26 mouse cellular contexts compared by ENCODE assay signal in the genomic region with DNA sequence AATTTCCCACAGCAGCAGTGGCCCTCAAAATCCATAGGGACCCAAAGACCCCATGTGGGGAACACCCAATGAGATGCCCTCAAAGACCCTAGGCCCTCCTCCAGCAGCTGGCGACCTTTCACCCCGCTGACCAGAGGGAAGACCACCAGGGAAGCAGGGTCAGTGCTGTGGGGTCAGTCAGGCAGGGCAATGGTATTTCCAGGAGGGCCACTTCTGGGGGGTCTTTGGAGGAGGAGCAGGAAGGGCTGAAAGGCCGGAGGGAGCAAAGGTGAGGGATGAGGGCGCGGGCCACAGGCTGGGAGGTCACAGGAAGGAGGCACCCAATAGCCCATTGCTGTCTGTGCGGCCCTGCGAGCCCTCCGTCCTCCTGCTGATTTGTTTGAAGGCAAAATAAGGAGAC.
A peak's percentile ranks its signal among the peaks of the same experiment; 100 is the strongest.
DNase-seq lines count a peak whose midpoint lies in the region; ATAC-seq lines count a peak whose summit lies in the region.
"Had no signal": no experiment of that assay in that cellular context is flagged by ENCODE, and none has a peak within 500 bp of the region (broad histone marks: within the 10 kb centered on the region; RNA-seq: fewer than 3 reads in every experiment).

No protein-coding gene starts in this region.

- H3K27me3 ChIP-seq in hindbrain, embryonic 10.5 days (ENCODE audit: insufficient read depth, poor library complexity, severe bottlenecking): peaks cover 11% of the 10 kb centered on the region
- H3K27me3 ChIP-seq in hindbrain, embryonic 13.5 days: 0 out of 2 replicates have a peak, but pooled peaks cover 3% of the 10 kb centered on the region
- no peaks in the 10 kb centered on the region for H3K27me3 ChIP-seq in midbrain, embryonic 11.5 days (ENCODE audit: control insufficient read depth, insufficient read depth, low read length)
- no peaks in the 10 kb centered on the region for H3K27me3 ChIP-seq in midbrain, embryonic 15.5 days (replicated peaks)
- H3K27me3 ChIP-seq: hindbrain, embryonic 12.5 days; intestine, embryonic 15.5 days had no signal

- peaks cover 28% of the 10 kb centered on the region for H3K4me1 ChIP-seq in hindbrain, embryonic 10.5 days (replicated peaks)
- H3K4me1 ChIP-seq in hindbrain, embryonic 13.5 days (replicated peaks): no peaks in the 10 kb centered on the region
- no peaks in the 10 kb centered on the region for H3K4me1 ChIP-seq in midbrain, embryonic 11.5 days (ENCODE audit: control insufficient read depth, insufficient read depth, low read length)
- no peaks in the 10 kb centered on the region for H3K4me1 ChIP-seq in midbrain, embryonic 15.5 days
- H3K4me1 ChIP-seq: hindbrain, embryonic 12.5 days had no signal

- WGBS in hindbrain, embryonic 10.5 days: 40% methylated on average over 8 of the region's 8 CpGs
- WGBS in hindbrain, embryonic 13.5 days: 69% methylated on average over 8 of the region's 8 CpGs
- WGBS in midbrain, embryonic 11.5 days: 59% methylated on average over 8 of the region's 8 CpGs
- WGBS in midbrain, embryonic 15.5 days: 61% methylated on average over 8 of the region's 8 CpGs

- no peak overlapping the region for H3K9ac ChIP-seq in hindbrain, embryonic 13.5 days
- H3K9ac ChIP-seq in midbrain, embryonic 11.5 days (ENCODE audit: low read length): no peak overlapping the region
- H3K9ac ChIP-seq in midbrain, embryonic 15.5 days: no peak overlapping the region
- H3K9ac ChIP-seq: embryonic facial prominence, embryonic 12.5 days; embryonic facial prominence, embryonic 15.5 days; forebrain, postnatal 0 days; heart, embryonic 13.5 days; hindbrain, embryonic 12.5 days; intestine, embryonic 15.5 days had no signal

- peak overlapping the region; percentile 50 for H3K27ac ChIP-seq in hindbrain, embryonic 10.5 days
- H3K27ac ChIP-seq in hindbrain, embryonic 13.5 days: no peak overlapping the region
- no peak overlapping the region for H3K27ac ChIP-seq in midbrain, embryonic 11.5 days (ENCODE audit: low read depth, low read length)
- H3K27ac ChIP-seq in midbrain, embryonic 15.5 days: no peak overlapping the region
- H3K27ac ChIP-seq: embryonic facial prominence, embryonic 12.5 days; embryonic facial prominence, embryonic 15.5 days; gastrocnemius, adult 2 months; heart, embryonic 13.5 days; hindbrain, embryonic 12.5 days; intestine, embryonic 15.5 days had no signal

- no peak for ATAC-seq in hindbrain, embryonic 13.5 days (ENCODE audit: low FRiP score)
- ATAC-seq in midbrain, embryonic 11.5 days (ENCODE audit: low FRiP score): no peak
- ATAC-seq in midbrain, embryonic 15.5 days (replicated peaks): no peak
- ATAC-seq: activated CD4-positive, CD25-positive, alpha-beta regulatory T cell, adult 4 months; forebrain, embryonic 14.5 days; forebrain, postnatal 0 days; hindbrain, embryonic 16.5 days; intestine, embryonic 15.5 days had no signal

- H3K9me3 ChIP-seq in hindbrain, embryonic 10.5 days: no peaks in the 10 kb centered on the region
- no peaks in the 10 kb centered on the region for H3K9me3 ChIP-seq in hindbrain, embryonic 13.5 days
- no peaks in the 10 kb centered on the region for H3K9me3 ChIP-seq in midbrain, embryonic 11.5 days (ENCODE audit: control insufficient read depth, low read length)
- H3K9me3 ChIP-seq in midbrain, embryonic 15.5 days: no peaks in the 10 kb centered on the region
- H3K9me3 ChIP-seq: embryonic facial prominence, embryonic 12.5 days; embryonic facial prominence, embryonic 15.5 days; heart, embryonic 13.5 days; hindbrain, embryonic 12.5 days; intestine, embryonic 15.5 days had no signal

- peak; percentile 66 for DNase-seq in embryo, embryonic 10 days (ENCODE audit: low spot score)
- DNase-seq in embryo, embryonic 10.5 days (ENCODE audit: low spot score): no peak
- DNase-seq in hindbrain, embryonic 10.5 days (ENCODE audit: low spot score): peak; percentile 51
- peak; percentile 49 for DNase-seq in midbrain, embryonic 11.5 days (ENCODE audit: low spot score, missing footprints)
- DNase-seq: adrenal gland, adult 8-10 months; adrenal gland, postnatal 25 days; cerebellum, adult 11-12 months; cerebellum, adult 8-10 months; cerebellum, postnatal 10 days; cerebellum, postnatal 36 days; forebrain, postnatal 0 days; gastrocnemius, adult 2 months; gastrocnemius, postnatal 14 days; heart, adult 11 months; heart, postnatal 14 days; heart, postnatal 4 days had no signal

- H3K4me2 ChIP-seq in hindbrain, embryonic 13.5 days: no peak overlapping the region
- H3K4me2 ChIP-seq in midbrain, embryonic 11.5 days: no peak overlapping the region
- H3K4me2 ChIP-seq in midbrain, embryonic 15.5 days: no peak overlapping the region
- H3K4me2 ChIP-seq: embryonic facial prominence, embryonic 12.5 days; embryonic facial prominence, embryonic 15.5 days; heart, embryonic 13.5 days; hindbrain, embryonic 12.5 days; intestine, embryonic 15.5 days had no signal

- no peaks in the 10 kb centered on the region for H3K36me3 ChIP-seq in hindbrain, embryonic 10.5 days
- H3K36me3 ChIP-seq in hindbrain, embryonic 13.5 days: no peaks in the 10 kb centered on the region
- H3K36me3 ChIP-seq in midbrain, embryonic 11.5 days (ENCODE audit: control insufficient read depth, insufficient read depth, low read length): no peaks in the 10 kb centered on the region
- H3K36me3 ChIP-seq in midbrain, embryonic 15.5 days (replicated peaks): no peaks in the 10 kb centered on the region
- H3K36me3 ChIP-seq: embryonic facial prominence, embryonic 12.5 days; embryonic facial prominence, embryonic 15.5 days; heart, embryonic 13.5 days; hindbrain, embryonic 12.5 days; intestine, embryonic 15.5 days had no signal

- H3K4me3 ChIP-seq in hindbrain, embryonic 10.5 days: no peak overlapping the region
- no peak overlapping the region for H3K4me3 ChIP-seq in hindbrain, embryonic 13.5 days
- H3K4me3 ChIP-seq in midbrain, embryonic 11.5 days (ENCODE audit: low read depth, low read length): no peak overlapping the region
- H3K4me3 ChIP-seq in midbrain, embryonic 15.5 days: no peak overlapping the region
- H3K4me3 ChIP-seq: embryonic facial prominence, embryonic 12.5 days; embryonic facial prominence, embryonic 15.5 days; gastrocnemius, adult 2 months; heart, embryonic 13.5 days; hindbrain, embryonic 12.5 days; intestine, embryonic 15.5 days had no signal
